Mouse (Mus musculus): ENCODE results near the gene Sgk1. TPM values are rescaled to one million over a fixed set of nuclear protein-coding genes. Genes with fewer than 3 reads are reported as not detected.

Gene Sgk1
- total RNA-seq, 2 experiments from 2014 or later, result 8.2 to 12.6 TPM

DNA sequence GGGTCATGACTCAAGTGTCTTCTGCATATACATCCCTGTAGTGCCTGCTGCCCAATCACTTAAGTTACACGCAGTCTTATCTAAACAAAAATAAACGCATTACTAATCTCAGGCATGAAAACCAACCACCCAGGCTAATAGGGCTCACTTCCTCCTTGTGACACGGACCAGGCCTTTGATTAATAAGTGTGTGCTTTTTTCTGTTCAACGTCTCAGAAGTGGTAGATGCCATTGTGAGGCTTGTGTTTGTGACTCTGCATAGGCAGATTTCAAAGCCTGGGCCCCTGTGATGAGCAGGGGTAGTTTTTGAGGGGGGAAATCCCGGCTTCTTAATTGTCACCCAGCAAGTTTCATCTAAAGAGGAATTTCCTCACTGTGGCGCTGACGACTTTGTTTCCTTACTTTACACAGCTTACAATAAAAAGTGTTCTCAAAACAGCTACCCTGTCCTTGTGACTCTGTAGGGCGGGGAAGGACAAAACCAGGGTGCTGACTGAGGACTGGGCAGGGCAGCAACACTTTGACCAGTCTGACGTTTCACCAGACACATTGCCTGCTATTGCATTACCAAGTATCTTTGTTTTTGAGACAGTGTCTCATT is 64.9 kb downstream of the Sgk1 start:
- peak; percentile 61 for ATAC-seq (replicated peaks; ENCODE audit: poor library complexity, severe bottlenecking)

DNA sequence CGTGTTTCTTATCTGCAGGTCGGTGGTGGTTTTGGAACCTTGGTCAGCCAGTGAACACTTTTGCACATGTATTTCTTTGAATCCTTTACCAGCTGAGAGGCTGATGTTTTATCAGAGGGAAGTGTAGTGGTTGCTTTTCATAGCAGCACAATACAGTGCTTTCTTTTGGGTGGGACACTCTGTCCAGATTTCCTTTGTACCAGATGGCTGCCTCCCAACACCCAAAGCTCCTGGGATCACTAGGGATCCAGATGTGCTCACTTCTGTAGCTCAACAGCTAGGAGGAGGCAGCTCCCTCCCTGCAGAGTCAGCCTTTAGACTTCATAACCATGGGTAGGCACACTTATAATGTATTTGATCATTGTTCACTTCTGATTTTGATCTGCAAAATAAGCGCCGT is 70.5 kb downstream of the Sgk1 start:
- ATAC-seq (replicated peaks; ENCODE audit: poor library complexity, severe bottlenecking), result no peak

DNA sequence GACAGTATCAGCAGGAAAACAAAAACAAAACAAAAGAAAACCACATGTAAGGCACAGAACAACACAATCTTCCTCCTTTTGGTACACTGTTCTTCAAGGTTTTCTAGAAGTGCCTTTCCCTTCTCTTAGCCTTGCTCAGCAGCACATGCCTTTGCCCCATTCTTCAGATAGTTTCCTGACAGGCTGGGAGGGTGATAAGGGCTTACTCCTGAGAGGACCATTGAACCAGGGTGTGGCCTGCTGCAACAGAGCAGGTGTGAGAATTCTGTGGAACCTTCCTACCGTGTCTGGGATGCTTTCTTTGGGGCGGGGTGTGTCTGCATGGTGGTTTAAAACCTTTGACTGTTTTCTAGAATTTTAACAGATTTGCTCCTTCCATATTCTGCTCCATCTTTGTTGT is 79.1 kb downstream of the Sgk1 start:
- no peak for ATAC-seq (replicated peaks; ENCODE audit: poor library complexity, severe bottlenecking)

DNA sequence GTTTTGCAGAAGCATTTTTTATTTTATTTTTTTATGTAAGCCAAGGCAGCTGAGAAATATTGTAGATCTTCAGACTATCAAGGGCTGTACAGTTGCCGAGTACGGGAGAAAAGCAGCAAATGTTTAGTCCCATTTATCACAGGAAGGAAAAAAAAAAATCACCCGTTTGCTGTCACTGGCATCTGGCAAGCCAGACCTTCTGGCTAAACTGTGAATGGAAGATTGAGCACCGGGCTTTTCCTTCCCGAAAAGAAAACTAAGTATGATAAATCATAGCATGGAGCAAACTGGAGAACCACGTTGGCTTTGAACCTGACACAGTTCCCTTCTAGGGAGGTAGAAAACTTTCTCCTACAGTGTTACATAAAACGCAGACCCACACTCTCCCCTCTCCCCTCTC is 81.0 kb downstream of the Sgk1 start:
- ATAC-seq (replicated peaks; ENCODE audit: poor library complexity, severe bottlenecking), result no peak

DNA sequence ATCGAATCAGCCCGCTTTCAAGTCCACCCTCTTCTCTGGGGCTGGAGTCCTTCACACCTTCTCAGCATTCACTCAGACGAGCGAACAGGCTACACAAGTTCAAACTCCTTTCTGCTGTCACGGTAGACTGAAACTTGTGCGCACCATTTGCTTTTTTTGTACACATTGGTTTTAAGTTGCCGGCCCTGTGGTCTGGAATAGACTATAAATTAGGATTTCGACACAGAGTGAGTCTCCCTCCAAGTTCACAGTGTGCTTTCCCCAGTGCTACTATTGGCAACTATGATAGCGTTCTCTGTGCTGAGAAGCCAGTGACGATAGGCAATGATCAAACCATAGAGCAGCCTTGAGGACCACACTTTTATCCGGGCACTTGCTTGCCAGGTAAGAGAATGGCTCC is 91.7 kb downstream of the Sgk1 start:
- ATAC-seq (replicated peaks; ENCODE audit: poor library complexity, severe bottlenecking), result no peak

DNA sequence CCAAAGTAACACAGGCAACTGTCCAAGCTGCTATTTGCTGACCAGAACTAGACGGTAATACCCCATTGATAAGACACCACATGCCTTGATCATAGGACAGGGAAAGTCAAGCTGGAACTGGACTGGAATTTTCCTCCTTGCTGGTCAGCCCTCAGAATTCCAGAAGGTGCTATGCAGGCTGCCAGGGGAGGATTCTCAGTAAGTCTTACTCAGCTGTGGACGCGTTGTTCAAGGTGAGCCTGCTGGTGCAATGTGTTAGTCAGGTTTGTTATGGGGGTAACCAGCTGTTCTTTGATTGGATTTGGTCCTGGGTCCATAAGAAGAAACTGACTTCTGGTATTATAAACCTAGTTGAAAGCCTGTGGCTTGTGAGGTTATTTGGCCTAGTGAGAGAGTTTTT is 92.8 kb downstream of the Sgk1 start:
- no peak for ATAC-seq (replicated peaks; ENCODE audit: poor library complexity, severe bottlenecking)

DNA sequence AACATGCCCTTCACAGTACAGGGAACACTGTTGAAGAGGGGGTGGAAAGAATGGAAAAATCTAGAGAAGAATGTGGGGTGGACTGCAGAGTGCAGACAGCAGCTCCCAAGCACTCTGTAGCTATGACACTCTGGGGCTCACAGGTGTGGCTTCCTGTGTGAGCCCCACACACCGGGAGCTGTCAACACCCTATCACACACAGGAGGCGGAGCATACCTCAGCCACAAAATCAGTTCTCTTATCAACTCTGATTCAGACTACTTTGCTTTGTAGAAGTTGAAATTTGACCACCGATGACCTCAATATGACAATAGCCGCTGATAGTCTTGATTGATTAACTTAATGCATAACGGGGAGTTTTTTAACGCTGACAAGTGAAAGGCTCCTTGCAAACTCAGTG is 93.4 kb downstream of the Sgk1 start:
- no peak for ATAC-seq (replicated peaks; ENCODE audit: poor library complexity, severe bottlenecking)

DNA sequence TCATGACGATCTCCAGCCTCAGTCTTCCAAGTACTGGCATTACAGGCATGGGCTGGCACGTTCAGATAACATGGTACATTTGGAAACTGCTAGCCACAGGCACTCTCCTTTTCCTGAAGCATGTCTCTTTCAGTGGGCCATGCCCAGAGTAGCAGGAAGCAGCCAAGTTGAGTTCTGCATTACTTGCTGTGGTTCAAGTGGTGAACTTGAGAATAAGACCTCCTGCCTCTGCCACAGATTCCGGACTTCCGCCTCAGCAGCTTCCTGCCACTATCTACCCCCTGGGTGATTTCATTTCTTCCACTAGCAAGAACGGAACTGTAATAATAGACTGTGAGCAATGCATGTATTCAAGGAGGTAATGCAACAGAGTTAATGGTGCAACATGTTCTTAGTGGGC is 94.3 kb downstream of the Sgk1 start:
- peak; percentile 97 for ATAC-seq (replicated peaks; ENCODE audit: poor library complexity, severe bottlenecking)

DNA sequence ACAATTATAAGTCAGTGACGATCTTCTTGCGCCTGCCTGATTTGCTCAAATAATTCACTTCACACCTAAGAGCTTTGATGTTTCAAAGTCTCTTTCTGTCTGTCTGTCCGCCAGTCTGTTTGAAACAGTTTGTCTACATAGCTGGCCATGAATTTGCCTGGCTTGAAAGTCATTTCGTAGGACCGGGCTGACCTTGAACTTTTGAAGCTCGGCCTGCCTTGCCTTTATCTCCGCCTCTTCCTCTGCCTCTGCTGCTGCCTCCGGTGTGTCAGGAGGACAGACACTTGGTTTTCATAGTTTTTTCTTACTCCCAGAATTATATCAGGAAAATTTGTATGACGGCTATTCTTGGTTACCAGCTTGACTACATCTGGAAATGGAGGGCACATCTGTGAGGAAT is 96.4 kb downstream of the Sgk1 start:
- no peak for ATAC-seq (replicated peaks; ENCODE audit: poor library complexity, severe bottlenecking)

DNA sequence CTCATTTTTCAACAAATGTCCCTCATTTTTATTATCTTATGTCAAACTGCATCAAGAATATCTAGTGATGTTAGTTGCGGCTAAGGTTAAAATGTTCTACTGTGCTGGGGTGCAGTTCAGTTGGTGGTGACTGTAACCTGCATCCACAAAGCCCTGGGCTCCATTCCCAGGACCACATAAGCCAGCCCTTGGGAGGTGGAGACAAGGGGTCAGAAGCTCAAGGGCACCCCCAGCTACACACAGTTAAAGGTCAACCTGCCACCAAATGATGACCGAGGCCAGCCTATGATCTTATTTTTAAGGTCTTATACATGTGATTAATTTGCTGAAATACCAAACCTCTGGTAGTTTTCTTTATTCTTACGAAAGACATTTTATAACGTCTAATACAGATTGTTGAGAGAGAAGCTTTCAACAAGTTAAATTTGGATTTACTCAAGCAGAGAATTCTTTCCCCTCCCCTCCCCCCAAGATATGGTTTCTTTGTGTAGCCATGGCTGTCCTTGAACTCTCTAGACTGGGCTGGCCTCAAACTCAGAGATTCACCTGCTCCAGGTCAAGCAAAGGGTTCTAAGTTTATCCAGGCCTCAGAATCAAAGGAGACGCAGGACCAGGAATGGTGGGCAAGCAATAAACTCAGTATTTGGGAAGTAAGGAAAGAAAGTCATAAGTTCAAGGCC is 97.4 kb downstream of the Sgk1 start:
- ATAC-seq (replicated peaks; ENCODE audit: poor library complexity, severe bottlenecking), result no peak

DNA sequence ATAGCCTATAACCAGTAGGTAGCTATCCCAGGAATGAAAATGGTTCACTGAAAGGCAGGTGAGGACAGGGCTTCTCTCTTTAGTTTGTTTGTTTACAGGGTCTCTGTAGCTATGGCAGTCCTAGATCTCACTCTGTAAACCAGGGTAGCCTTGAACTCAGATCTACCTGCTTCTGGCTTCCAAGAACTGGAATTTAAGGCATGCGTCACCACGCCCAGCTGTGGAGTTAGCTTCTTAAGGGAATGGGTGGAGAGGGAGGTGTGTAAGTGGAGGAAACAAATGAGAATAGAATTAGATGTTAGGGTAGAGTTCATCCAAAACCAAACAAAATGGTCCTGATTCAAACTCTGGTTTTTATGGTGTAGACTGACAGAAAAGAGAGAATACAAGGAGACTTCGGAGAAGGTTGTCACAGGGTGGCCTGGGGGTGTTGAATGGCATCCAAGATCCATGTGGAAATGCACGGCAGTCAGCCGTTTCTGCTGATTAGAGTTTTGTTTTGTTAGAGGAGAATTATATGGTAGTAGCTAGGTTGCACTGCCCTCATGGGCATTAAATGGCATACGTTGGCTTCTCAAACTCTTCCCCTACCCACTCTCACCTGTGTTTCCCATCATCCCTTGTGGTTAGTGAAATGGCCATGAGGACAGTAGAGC is 98.9 kb downstream of the Sgk1 start:
- ATAC-seq (replicated peaks; ENCODE audit: poor library complexity, severe bottlenecking), result no peak

DNA sequence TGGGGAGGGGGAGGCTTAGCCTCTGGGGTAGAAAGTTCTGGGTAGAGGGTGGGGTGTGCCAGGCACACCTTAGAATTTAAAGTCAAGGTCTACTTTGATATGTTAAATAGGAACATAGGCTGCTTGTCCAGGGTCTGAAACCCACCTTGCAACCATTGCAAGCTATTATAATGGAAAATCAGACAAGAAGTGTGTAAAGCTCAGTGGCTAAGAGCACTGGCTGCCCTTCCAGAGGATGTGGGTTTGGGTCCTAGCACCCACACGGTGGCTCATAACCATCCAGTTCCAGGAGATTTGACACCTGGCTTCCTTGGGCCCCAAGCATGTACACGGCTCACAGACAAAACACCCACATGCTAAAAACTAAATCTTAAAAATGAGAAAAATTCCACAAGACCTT is 100.3 kb downstream of the Sgk1 start:
- ATAC-seq (replicated peaks; ENCODE audit: poor library complexity, severe bottlenecking), result no peak

DNA sequence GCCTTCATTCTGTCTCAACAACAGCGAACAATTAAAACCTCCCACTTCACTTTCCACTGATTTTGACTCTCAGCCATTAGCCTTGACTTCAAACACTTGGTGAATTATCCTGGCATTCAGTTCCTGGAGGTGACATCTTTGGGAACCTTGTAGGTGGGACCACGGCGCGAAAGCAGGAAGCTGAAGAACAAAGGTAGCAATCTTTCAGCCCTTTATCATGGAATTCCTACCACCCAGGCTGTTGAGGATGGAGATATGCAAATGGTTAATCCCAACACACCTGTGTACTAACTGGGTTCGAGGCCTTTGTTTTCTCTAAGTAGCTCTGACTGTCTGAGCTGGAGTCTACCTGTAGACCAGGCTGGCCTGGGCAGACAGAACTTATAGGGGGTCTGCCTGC is 106.5 kb downstream of the Sgk1 start:
- ATAC-seq (replicated peaks; ENCODE audit: poor library complexity, severe bottlenecking), result no peak

DNA sequence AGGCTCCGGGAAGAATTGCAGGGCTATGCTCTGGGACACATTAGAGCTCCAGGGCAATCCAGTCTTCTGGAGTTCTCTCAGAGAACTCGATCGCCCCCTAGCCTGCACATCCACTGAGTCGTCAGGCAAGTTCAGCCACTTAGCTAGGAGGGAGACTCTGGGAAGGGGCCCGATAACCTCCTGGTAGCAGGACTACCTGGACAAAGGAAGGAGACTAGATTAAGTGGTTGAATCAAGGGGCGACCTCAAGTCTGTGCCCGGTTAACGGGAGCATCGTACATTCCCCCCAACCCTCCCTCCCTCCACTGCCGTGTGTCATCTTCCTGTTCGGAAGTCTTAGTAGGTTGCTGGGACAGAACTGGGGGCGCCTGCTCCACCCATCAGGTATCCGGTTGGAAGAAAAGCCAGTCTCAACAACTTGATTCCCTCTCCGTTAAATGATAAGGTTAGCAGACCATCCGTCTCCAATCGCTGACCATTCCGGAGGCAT is 109.4 kb downstream of the Sgk1 start:
- ATAC-seq (replicated peaks; ENCODE audit: poor library complexity, severe bottlenecking), result no peak

DNA sequence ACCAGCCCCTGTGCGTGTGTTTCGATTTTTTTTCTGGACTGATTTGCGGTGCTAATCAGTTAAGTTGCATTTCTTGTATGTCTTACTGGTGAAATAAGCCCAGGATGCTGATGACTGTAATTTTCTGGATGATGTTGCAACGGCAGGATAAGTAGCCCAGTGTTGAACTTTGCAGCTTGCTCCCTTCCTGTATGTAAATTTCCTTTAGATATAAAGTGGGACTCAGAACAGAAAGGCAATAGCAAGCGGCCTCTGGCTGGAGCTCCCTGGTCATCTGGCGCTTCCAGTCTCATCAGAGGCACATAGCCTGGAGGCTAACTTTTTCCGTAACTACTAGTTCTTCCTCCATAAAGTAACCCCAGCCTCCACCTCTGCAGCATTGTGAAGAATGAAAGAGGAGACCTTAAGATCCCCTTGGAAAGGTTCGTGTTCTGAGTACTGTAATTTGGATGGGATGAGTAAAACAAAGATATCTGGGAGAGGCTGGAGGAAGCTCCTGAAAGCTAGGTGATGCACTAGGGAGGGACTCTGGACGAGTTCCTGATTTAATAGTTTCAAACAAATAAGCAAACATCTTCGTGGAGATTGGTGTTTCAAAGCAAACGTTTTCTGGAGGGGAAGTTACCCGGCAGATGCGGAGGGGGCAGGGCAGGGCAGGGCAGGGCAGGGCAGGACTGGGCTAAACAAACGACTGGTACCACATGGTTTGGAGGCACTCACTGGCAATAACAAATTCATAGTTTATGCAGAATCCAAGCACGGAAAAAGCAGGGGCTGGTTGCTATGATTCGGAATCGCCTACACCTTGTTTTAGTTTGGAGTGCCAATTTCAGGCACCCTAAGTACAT is 110.2 kb downstream of the Sgk1 start:
- peak; percentile 9; the same call in 1 of the 2 replicates for ATAC-seq (replicated peaks; ENCODE audit: poor library complexity, severe bottlenecking)

DNA sequence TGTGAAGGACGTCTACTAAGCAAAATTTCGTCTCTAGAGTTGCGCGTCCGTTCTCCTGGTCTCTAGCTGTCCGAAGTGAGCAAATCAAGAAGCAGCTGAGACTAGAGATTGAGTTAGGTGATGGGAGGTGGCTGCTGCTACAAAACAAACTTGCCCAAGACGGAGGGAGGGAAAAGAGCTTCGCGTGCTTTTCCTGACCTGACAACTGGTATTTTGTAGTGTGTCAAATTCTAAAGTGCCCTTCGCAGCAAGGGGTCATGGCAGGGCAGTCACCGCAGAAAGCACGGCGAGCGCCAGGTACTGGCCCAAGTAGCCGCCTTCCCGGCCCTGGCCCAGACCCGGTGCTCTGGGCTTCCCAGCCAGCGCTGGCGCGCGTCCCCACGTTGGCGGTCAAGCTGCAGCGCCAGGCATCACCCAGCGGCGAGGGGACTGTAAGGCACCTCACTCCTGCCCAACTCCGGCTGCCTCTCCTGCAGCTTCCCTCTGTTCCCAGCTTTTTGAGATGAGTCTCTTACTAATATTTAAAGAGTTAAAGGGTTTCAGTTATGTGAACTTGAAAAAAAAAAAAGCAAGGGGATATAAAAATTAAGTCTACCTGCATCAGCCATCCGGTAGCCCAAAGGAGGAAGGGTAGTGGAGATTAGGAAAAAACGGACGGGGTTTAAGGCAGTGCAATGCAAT is 111.0 kb downstream of the Sgk1 start:
- peak; percentile 45 for ATAC-seq (replicated peaks; ENCODE audit: poor library complexity, severe bottlenecking)

DNA sequence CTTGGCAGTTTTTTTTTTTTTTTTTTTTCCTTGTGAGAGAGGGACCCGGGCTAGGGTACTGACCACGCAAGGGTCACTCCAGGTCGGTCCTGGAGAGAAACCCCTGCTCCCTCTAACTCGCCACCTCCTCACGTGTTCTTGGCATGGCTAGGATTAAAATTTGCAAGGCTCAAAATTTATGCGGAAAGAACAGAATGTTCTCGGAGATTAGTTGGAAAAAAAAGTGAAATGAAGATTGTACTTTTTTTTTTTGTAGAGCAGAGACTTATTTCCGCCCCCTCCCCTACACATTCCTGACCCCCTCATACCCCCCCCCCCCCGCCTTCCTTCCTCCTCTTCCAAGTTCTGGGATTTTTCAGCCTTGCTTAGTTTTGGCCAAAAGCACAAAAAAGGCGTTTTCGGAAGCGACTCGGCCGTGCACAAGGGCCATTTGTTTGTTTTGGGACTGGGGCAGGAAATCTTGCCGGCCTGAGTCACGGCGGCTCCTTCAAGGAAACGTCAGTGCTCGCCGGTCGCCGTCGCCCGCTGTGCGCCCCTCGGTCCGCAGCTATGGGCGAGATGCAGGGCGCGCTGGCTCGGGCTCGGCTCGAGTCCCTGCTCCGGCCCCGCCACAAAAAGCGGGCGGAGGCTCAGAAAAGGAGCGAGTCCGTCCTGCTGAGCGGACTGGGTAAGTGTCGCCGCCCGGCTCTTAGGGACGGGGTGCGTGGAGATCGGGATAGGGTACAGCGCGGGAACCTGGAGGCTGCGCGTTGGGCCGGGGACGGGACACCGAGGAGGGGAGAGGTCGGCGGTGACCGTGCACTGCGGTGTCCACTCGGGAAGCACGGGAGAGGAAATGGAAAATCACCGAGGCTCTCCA is 111.8 kb downstream of the Sgk1 start:
- ATAC-seq (replicated peaks; ENCODE audit: poor library complexity, severe bottlenecking), result peak; percentile 28

DNA sequence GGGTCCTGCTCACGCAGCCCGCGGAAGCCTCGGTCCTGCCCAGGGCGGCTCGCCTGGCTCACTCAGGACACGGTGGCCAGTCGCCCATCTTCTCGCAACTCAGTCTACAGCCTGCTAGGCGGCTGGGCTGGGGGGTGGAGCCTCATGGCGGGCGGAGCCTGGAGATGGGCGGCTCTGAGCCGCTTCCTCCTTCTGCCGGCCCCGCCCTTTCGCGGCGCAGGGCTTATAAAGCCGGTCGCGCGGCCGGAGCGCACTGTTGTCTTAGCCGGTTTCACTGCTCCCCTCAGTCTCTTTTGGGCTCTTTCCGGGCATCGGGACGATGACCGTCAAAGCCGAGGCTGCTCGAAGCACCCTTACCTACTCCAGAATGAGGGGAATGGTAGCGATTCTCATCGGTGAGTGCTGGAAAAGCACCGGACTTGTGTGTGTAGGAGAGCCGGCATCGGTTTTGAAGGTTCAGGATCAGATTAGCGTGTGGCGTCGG is 112.5 kb downstream of the Sgk1 start:
- ATAC-seq (replicated peaks; ENCODE audit: poor library complexity, severe bottlenecking), result peak; percentile 75

DNA sequence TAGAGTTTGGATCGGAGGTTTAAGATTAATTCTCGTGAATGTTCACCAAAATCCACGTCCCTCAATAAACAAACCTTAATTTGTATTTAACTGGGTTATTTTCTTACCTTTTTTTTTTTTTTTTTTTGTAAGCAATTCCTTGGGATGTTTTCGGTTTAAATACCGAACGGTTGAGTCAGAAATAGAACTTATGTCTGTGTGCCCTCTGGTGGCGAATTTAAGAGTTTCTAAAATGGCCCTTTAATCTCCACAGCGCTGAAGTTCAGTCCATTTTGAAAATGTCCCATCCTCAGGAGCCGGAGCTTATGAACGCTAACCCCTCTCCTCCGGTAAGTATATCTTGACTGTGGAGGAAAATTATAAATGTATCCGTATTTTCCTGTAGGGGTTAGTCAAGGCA is 113.2 kb downstream of the Sgk1 start:
- ATAC-seq (replicated peaks; ENCODE audit: poor library complexity, severe bottlenecking), result no peak

All from granulocyte monocyte progenitor cell, adult 5-6 weeks (primary cell).